Mouse (Mus musculus): ENCODE data around the gene Ehd3. TPM values are rescaled to one million over a fixed set of nuclear protein-coding genes. Genes with fewer than 3 reads are reported as not detected.
"Not testable (repeated sequence)": the region's sequence is repeated elsewhere in the genome, so short reads cannot be mapped to it uniquely, and the experiment has no call there.

Gene Ehd3
- polyA plus RNA-seq, 2 experiments from 2014 or later = 45.6 to 82.6 TPM

DNA sequence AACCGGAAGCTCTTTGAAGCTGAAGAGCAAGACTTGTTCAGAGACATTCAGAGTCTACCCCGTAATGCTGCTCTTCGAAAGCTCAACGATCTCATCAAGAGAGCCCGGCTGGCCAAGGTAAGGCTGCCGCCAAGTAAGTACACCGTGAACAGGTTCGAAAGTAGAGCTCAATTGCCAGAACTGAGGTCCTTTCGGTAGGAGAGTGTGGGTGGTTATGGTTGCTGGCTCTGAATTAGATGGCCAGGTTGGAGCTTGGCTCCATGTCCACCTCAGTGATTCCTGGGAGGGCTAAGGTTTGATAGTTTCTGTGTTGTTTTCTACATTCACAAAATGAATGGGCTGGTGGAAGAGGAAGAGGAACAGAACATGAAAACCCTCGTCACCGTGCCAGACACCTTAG, 23.5 kb downstream of the Ehd3 start:
- ATAC-seq = no peak

DNA sequence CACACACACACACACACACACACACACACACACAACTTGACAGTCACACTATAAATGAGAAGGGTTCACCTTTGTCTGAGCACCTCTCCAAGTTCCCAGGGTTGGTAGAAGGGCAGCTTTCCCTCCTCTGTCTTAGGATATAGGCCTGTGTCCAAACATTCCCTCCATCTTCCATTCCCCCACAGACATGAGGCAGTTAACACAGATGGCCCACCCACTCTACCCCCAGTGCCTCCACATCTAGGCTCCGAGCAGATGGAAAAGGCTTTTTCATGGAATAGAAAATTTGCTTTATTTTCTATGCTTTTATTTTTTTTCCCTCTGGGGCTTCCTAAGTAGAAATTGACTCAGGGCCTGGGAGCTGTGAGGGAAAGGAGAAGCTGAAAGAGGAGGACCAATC, 26.6 kb downstream of the Ehd3 start:
- ATAC-seq = no peak

DNA sequence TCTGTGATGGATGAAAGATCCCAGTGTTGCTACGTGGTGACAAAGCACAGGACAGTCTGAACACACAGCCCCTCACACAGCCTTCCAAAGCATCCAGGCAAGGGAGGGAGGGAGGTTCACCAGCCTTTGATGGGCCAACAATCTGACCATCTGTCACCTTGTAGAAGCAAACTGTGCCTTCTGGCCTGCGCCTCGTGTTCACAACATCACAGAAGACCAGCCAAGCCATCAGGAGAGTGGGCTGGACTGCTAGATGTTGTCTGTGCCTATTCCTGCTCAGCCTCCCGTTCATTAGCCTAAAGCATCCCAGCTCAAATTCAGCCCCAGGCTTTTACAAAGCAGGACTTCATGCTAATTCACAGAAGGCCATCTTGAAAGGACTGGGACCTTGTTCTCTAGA, 27.5 kb downstream of the Ehd3 start:
- no peak for ATAC-seq

DNA sequence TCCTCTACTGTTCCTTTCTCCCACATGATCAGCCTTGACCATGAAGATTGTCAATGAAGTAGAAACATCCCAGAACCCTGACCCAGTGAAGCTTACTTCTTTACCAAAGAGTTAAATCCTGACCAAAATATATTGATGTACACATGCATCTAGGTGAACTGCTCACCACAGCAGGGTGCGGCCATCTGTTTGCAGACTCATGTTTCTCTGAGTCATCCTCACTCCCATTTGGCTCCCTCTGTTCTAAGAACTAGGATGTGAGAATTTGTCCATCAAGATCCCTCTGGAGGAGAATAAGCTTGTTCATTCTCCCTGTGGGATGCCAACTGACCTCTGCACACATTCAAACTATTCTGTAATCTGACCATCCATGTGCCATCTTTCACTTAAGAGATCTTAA, 29.0 kb downstream of the Ehd3 start:
- no peak for ATAC-seq

DNA sequence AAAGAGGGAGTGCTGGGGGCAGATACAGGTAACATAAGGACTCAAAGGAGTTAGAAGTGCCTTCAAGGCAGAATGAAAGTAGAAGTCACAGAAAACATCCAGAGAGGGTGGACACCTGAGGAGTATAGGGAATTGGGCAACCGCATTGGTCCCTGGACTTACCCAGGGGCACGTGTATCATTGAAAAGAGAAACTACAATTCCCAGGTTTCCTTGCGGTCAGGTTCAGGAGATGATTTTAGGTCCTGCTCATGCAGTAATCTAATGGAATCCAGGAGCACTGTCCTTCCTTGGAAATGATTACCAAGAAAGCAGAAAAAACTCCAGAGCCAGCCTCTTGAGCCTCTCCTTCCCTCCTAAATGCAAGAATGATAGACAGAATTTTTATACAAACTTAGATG, 29.5 kb downstream of the Ehd3 start:
- ATAC-seq = no peak

GRCm38 (mm10) chr17:73836601-73837000, 32.7 kb downstream of the Ehd3 start:
- no peak for ATAC-seq

DNA sequence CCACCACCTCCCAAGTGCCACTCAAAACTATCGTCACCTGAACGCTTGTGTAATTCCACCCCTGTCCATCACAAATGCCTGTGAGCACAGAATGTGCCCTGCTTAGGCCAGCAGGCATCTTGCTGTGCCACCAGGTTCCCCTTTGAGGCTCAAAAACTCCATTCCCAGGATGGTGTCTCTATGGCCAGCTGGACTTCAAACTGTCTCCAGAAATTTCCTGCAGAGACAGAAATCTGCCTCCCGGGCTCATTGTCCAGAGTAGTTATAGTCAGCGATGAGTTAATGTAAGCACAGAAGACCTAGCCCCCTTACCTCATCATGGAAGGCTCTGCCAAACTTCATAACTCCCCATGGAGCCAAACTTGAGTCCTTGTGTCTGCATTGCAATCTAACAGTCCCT, 33.3 kb downstream of the Ehd3 start:
- no peak for ATAC-seq

DNA sequence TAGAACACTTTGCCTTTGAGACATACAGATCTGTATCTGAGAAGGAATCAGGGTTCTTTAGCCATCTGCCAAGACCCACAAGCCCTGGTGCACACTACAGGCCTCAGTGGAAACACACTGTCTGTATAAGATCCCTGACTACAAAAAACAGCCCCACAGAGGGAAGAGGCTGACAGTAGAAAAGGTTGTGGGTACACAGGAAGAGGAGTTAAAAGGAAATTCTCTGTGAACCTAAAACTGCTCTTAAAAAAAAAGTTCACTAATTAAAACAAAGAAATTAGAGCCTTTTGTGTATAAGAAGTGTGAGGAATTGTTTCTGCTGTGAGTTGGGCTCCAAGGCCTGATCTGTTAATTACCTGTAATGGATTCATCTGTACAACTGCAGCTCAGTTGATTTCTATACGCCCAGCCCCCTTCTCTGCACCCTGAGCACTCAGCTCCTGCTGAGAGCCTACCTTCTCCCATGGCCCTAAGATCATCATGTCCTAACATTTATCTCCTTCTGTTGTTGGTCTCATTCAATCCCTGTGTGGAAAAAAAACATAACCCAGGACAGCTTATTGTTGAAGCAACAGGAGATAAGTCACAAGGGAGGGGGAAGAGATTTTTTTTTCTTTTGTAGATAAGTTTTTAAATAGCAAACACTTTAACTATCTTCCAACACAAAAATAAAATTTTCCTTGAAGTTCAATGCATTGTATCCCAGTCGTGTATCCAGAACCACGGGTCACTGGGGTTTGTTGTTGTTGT, 35.3 kb downstream of the Ehd3 start:
- ATAC-seq = peak; percentile 69

GRCm38 (mm10) chr17:73839876-73840275, 35.9 kb downstream of the Ehd3 start:
- ATAC-seq = not testable (repeated sequence)

DNA sequence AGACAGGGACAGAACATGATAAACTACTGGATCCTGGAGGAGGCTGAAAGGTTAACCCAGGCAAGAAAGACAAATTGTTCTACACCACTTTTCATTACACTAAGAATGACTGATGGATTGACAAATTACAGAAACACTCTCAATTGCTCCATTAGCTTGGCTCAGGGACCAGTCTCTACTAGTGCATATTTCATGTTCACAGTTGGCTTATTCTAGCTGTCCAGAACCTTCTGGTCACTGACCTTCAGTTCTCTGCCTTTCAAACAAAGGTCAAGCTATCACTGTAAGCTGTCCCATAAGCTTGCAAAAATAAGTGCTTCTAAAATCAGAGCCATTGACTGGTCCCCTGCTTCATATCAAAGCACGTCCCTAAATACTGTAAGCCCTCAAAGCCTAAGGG, 39.0 kb downstream of the Ehd3 start:
- ATAC-seq = no peak

DNA sequence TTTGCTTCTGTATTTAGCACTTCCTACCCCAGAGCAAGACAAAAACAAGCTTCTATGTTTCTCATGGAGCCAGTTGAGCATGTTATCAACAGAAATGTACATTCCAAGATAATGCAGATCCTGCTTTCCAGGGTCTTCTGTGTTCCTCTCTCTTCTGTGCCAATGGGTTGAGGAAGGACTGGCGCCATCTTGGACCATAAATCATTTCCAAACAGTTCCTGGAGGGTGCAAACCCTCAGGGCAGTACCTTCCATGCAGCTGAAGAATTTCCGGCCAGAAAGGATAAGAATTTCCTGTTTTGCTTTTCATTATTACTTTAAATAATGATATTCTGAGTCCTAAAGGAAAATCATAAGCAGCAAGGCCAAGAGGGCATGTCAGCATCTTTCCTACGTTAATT, 41.7 kb downstream of the Ehd3 start:
- ATAC-seq = no peak

DNA sequence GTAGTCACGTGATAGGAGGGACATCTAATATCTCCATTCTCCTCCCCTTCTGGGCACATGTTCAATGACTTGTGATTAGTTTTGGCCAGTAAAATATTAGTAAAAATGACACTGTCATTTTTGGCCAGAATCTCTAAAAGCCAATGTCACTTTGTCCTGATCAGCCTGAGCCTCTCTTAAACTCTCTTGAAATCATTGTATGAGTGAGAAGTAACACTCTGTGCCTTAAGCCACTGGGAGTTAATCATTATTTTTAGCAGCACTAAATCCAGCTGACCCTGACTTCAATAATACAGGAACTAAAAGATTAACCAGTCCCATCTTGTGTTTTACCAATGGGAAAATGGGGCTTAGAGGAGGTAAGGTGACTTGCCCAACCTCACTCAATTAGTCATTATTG, 43.5 kb downstream of the Ehd3 start:
- ATAC-seq = no peak

- ATAC-seq = no peak
Measured at GRCm38 (mm10) chr17:73853041-73853440, 49.1 kb downstream of the Ehd3 start.

GRCm38 (mm10) chr17:73853717-73854116, 49.8 kb downstream of the Ehd3 start:
- ATAC-seq = no peak

GRCm38 (mm10) chr17:73869008-73869685, 65.2 kb downstream of the Ehd3 start:
- ATAC-seq = peak; percentile 94

DNA sequence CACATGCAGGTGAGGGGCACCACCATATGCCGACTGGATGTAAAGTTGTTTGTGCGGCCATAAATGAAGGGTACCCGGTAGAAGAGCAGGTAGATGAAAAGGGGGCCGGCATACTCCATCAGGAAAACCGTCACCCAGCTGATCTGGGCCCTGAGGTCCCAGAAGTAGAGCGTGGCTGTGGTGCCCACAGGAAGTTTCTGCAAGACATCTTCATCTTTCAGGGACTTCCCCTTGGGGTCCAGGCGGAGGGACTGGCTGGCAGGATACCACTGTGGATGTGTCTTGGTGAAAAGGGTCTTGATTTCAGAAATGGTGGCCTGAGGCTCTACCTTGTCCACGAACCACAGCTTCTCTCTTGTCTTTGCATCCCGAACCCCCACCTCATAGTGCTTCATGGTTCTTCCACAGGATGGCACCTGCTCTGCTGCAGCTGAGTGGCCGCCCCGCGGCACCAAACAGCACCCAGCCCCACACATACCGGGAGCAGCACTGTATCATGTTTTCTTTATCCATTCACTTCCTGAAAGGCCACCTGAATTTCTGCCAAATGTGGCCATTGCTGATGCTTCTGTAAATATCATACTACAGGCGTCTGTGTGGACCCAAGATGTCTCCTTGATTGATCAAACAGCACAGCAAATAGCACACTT, 67.1 kb downstream of the Ehd3 start:
- peak; percentile 38 for ATAC-seq

- ATAC-seq = peak; percentile 60
Measured at GRCm38 (mm10) chr17:73875268-73875667, 71.3 kb downstream of the Ehd3 start.

DNA sequence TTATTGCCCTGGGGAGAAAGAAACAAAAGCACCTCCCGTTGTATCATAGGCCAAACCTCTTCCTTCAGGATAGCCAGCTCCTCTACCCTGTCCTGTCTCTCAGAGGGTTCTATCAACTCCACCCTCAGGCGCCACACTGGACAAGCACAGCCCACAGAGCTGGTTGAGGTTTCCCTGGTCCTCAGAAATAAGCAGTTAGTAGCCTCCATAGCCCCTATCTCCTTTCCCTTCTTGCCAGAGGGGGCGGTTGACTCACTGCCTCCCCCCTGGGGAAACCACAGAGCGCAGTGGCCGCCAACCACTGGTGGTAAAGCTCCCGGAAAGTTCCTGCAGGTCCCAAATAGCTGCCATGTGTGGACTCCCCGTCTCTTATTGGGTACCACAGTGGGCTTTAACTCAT, 71.7 kb downstream of the Ehd3 start:
- no peak for ATAC-seq

GRCm38 (mm10) chr17:73879262-73879916, 75.5 kb downstream of the Ehd3 start:
- no peak for ATAC-seq

- no peak for ATAC-seq
Measured at GRCm38 (mm10) chr17:73880286-73880685, 76.4 kb downstream of the Ehd3 start.

DNA sequence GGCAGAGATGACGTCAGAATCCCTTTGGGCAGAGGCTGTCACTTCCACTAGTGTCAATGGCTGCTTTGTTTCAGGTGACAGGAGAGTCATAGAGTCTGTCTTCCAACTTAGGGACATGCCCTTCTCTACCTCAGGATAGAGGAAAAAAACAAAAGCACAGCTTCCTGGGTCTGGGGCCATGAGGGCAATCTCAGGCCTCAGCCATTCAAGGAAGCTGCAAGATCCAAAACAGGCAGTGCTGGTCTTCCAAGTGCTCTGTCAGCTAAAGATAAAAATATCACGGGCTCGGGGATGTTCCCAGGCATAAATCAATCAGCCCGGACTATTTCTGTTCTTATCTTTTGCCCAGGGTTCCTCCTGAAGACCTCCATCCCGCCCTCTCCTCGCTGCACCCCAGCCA, 77.4 kb downstream of the Ehd3 start:
- no peak for ATAC-seq
